Comparison of ENCODE assay signal across 23 mouse cellular contexts in the genomic region with DNA sequence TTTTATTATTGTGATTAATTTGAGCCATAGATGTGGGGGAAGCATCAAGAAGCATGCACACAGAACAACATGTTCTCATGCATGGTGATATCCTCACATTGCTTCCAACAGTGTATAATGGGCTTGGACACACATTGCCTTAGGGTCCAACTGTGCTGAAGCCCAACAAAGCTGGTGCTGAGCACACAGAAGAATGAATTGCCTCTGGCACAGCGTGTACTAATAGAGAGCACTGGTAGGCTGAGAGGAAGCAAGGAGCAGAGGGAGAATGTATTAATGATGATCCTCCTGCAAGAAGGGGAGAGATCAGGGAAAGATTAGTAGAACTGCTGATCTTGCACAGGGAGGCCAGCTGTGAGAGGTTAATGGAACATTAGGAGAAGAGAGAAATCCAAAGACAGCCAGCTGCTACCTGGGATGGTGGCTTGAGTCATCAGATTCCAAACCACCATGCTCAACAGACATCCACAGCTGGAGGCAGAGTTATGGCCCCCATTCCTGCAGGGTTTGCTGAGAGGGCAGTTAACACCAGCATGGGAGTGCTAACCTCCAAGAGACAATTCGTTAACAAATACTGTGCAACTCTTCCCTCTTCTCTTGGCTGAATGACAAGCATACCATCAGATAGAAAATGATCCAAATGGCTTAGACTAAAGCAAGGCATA.
A peak's percentile ranks its signal among the peaks of the same experiment; 100 is the strongest.
DNase-seq lines count a peak whose midpoint lies in the region; ATAC-seq lines count a peak whose summit lies in the region.
"Had no signal": no experiment of that assay in that cellular context is flagged by ENCODE, and none has a peak within 500 bp of the region (broad histone marks: within the 10 kb centered on the region; RNA-seq: fewer than 3 reads in every experiment).

No protein-coding gene starts in this region.

- peak; percentile 14 for DNase-seq in midbrain, embryonic 10.5 days (ENCODE audit: low spot score)
- DNase-seq in midbrain, embryonic 11.5 days (ENCODE audit: low spot score, missing footprints), result no peak
- no peak for DNase-seq in cerebellum, adult 11 months
- DNase-seq in liver, embryonic 11.5 days (ENCODE audit: low spot score), result no peak
- DNase-seq in layer of hippocampus, postnatal 36 days, result no peak
- DNase-seq: adrenal gland, postnatal 25 days; cerebellum, adult 11-12 months; cerebellum, postnatal 14 days; embryo, embryonic 11 days; gastrocnemius, postnatal 36 days; heart, adult 2 months; kidney, adult 18-20 months; layer of hippocampus, adult 9-11 months; liver; thymus, postnatal 25 days had no signal

- H3K27ac ChIP-seq in midbrain, embryonic 10.5 days (replicated peaks), result no peak overlapping the region
- no peak overlapping the region for H3K27ac ChIP-seq in midbrain, embryonic 11.5 days (ENCODE audit: low read depth, low read length)
- no peak overlapping the region for H3K27ac ChIP-seq in hindbrain, embryonic 12.5 days
- no peak overlapping the region for H3K27ac ChIP-seq in hindbrain, embryonic 16.5 days (ENCODE audit: low read depth, low read length)
- no peak overlapping the region for H3K27ac ChIP-seq in midbrain, embryonic 15.5 days
- H3K27ac ChIP-seq in liver, embryonic 11.5 days (ENCODE audit: low read depth, low read length), result no peak overlapping the region
- H3K27ac ChIP-seq: embryonic facial prominence, embryonic 15.5 days; heart, adult 2 months; limb, embryonic 10.5 days; neural tube, embryonic 13.5 days; stomach, embryonic 15.5 days had no signal

- no peaks in the 10 kb centered on the region for H3K9me3 ChIP-seq in midbrain, embryonic 10.5 days (replicated peaks)
- H3K9me3 ChIP-seq in midbrain, embryonic 11.5 days (ENCODE audit: control insufficient read depth, low read length), result no peaks in the 10 kb centered on the region
- H3K9me3 ChIP-seq in hindbrain, embryonic 12.5 days (replicated peaks), result no peaks in the 10 kb centered on the region
- no peaks in the 10 kb centered on the region for H3K9me3 ChIP-seq in hindbrain, embryonic 16.5 days (ENCODE audit: control insufficient read depth, low read length)
- H3K9me3 ChIP-seq in midbrain, embryonic 15.5 days, result no peaks in the 10 kb centered on the region
- H3K9me3 ChIP-seq in liver, embryonic 11.5 days (ENCODE audit: control insufficient read depth, low read length), result 0 out of 2 replicates have a peak, but pooled peaks cover 2% of the 10 kb centered on the region
- H3K9me3 ChIP-seq: embryonic facial prominence, embryonic 15.5 days; limb, embryonic 10.5 days; neural tube, embryonic 13.5 days; stomach, embryonic 15.5 days had no signal

- H3K36me3 ChIP-seq in midbrain, embryonic 10.5 days, result no peaks in the 10 kb centered on the region
- H3K36me3 ChIP-seq in midbrain, embryonic 11.5 days (ENCODE audit: control insufficient read depth, insufficient read depth, low read length), result no peaks in the 10 kb centered on the region
- H3K36me3 ChIP-seq in hindbrain, embryonic 12.5 days, result no peaks in the 10 kb centered on the region
- no peaks in the 10 kb centered on the region for H3K36me3 ChIP-seq in hindbrain, embryonic 16.5 days (ENCODE audit: control insufficient read depth, insufficient read depth, low read length)
- H3K36me3 ChIP-seq in midbrain, embryonic 15.5 days (replicated peaks), result no peaks in the 10 kb centered on the region
- no peaks in the 10 kb centered on the region for H3K36me3 ChIP-seq in liver, embryonic 11.5 days (ENCODE audit: control insufficient read depth, insufficient read depth, low read length)
- H3K36me3 ChIP-seq: embryonic facial prominence, embryonic 15.5 days; limb, embryonic 10.5 days; neural tube, embryonic 13.5 days; stomach, embryonic 15.5 days had no signal

- no peaks in the 10 kb centered on the region for H3K27me3 ChIP-seq in midbrain, embryonic 10.5 days (ENCODE audit: low read depth, poor library complexity, severe bottlenecking)
- H3K27me3 ChIP-seq in midbrain, embryonic 11.5 days (ENCODE audit: control insufficient read depth, insufficient read depth, low read length), result no peaks in the 10 kb centered on the region
- H3K27me3 ChIP-seq in hindbrain, embryonic 12.5 days, result no peaks in the 10 kb centered on the region
- no peaks in the 10 kb centered on the region for H3K27me3 ChIP-seq in hindbrain, embryonic 16.5 days (replicated peaks; ENCODE audit: control insufficient read depth, insufficient read depth, low read length)
- no peaks in the 10 kb centered on the region for H3K27me3 ChIP-seq in midbrain, embryonic 15.5 days (replicated peaks)
- no peaks in the 10 kb centered on the region for H3K27me3 ChIP-seq in liver, embryonic 11.5 days (replicated peaks; ENCODE audit: control insufficient read depth, insufficient read depth, low read length)
- H3K27me3 ChIP-seq: embryonic facial prominence, embryonic 15.5 days; neural tube, embryonic 13.5 days; stomach, embryonic 15.5 days had no signal

- H3K4me2 ChIP-seq in midbrain, embryonic 11.5 days, result no peak overlapping the region
- no peak overlapping the region for H3K4me2 ChIP-seq in hindbrain, embryonic 12.5 days (replicated peaks)
- H3K4me2 ChIP-seq in hindbrain, embryonic 16.5 days (ENCODE audit: low read length), result no peak overlapping the region
- H3K4me2 ChIP-seq in midbrain, embryonic 15.5 days, result no peak overlapping the region
- no peak overlapping the region for H3K4me2 ChIP-seq in liver, embryonic 11.5 days
- H3K4me2 ChIP-seq: embryonic facial prominence, embryonic 15.5 days; neural tube, embryonic 13.5 days; stomach, embryonic 15.5 days had no signal

- no peak overlapping the region for H3K4me3 ChIP-seq in midbrain, embryonic 10.5 days
- no peak overlapping the region for H3K4me3 ChIP-seq in midbrain, embryonic 11.5 days (ENCODE audit: low read depth, low read length)
- H3K4me3 ChIP-seq in hindbrain, embryonic 12.5 days, result no peak overlapping the region
- no peak overlapping the region for H3K4me3 ChIP-seq in hindbrain, embryonic 16.5 days (ENCODE audit: low read length)
- H3K4me3 ChIP-seq in midbrain, embryonic 15.5 days, result no peak overlapping the region
- no peak overlapping the region for H3K4me3 ChIP-seq in liver, embryonic 11.5 days (ENCODE audit: low read depth, low read length)
- H3K4me3 ChIP-seq: embryonic facial prominence, embryonic 15.5 days; heart, adult 2 months; limb, embryonic 10.5 days; neural tube, embryonic 13.5 days; stomach, embryonic 15.5 days had no signal

- no peak for ATAC-seq in midbrain, embryonic 11.5 days (ENCODE audit: low FRiP score)
- 0 out of 2 replicates have a peak, but pooled peaks have one; percentile 38 for ATAC-seq in hindbrain, embryonic 12.5 days (ENCODE audit: low FRiP score)
- peak; percentile 64; the same call in 1 of the 2 replicates for ATAC-seq in hindbrain, embryonic 16.5 days
- peak; percentile 66 for ATAC-seq in midbrain, embryonic 15.5 days (replicated peaks)
- ATAC-seq in liver, embryonic 11.5 days (replicated peaks; ENCODE audit: low FRiP score), result no peak
- ATAC-seq: inflammation-experienced regulatory T-cells, adult 6 months had no signal

- no peak overlapping the region for H3K9ac ChIP-seq in midbrain, embryonic 11.5 days (ENCODE audit: low read length)
- no peak overlapping the region for H3K9ac ChIP-seq in hindbrain, embryonic 12.5 days
- H3K9ac ChIP-seq in hindbrain, embryonic 16.5 days (ENCODE audit: low read depth, low read length), result no peak overlapping the region
- H3K9ac ChIP-seq in midbrain, embryonic 15.5 days, result no peak overlapping the region
- H3K9ac ChIP-seq in liver, embryonic 11.5 days (ENCODE audit: low read depth, low read length), result no peak overlapping the region
- H3K9ac ChIP-seq: embryonic facial prominence, embryonic 15.5 days; neural tube, embryonic 13.5 days; stomach, embryonic 15.5 days had no signal

- WGBS in midbrain, embryonic 10.5 days, result 58% methylated on average over 2 of the region's 2 CpGs
- WGBS in midbrain, embryonic 11.5 days, result 65% methylated on average over 2 of the region's 2 CpGs
- WGBS in hindbrain, embryonic 12.5 days, result 54% methylated on average over 2 of the region's 2 CpGs
- 60% methylated on average over 2 of the region's 2 CpGs for WGBS in hindbrain, embryonic 16.5 days
- 58% methylated on average over 2 of the region's 2 CpGs for WGBS in midbrain, embryonic 15.5 days
- WGBS in liver, embryonic 11.5 days, result 63% methylated on average over 2 of the region's 2 CpGs

- no peaks in the 10 kb centered on the region for H3K4me1 ChIP-seq in midbrain, embryonic 10.5 days
- no peaks in the 10 kb centered on the region for H3K4me1 ChIP-seq in midbrain, embryonic 11.5 days (ENCODE audit: control insufficient read depth, insufficient read depth, low read length)
- no peaks in the 10 kb centered on the region for H3K4me1 ChIP-seq in hindbrain, embryonic 12.5 days
- H3K4me1 ChIP-seq in hindbrain, embryonic 16.5 days (ENCODE audit: control insufficient read depth, insufficient read depth, low read depth, low read length), result no peaks in the 10 kb centered on the region
- no peaks in the 10 kb centered on the region for H3K4me1 ChIP-seq in midbrain, embryonic 15.5 days
- H3K4me1 ChIP-seq in liver, embryonic 11.5 days (replicated peaks; ENCODE audit: control insufficient read depth, insufficient read depth, low read length), result no peaks in the 10 kb centered on the region
- H3K4me1 ChIP-seq: embryonic facial prominence, embryonic 15.5 days; limb, embryonic 10.5 days; neural tube, embryonic 13.5 days; stomach, embryonic 15.5 days had no signal

Comparison
In these comparisons a context has a peak if more than half of its experiments do, and no peak if none do; other contexts are left out.
1. ATAC-seq: peak in hindbrain, embryonic 12.5 days (single experiment), hindbrain, embryonic 16.5 days (single experiment) and midbrain, embryonic 15.5 days (single experiment); none in midbrain, embryonic 11.5 days (single experiment) and liver, embryonic 11.5 days (single experiment).